In the genomic region with DNA sequence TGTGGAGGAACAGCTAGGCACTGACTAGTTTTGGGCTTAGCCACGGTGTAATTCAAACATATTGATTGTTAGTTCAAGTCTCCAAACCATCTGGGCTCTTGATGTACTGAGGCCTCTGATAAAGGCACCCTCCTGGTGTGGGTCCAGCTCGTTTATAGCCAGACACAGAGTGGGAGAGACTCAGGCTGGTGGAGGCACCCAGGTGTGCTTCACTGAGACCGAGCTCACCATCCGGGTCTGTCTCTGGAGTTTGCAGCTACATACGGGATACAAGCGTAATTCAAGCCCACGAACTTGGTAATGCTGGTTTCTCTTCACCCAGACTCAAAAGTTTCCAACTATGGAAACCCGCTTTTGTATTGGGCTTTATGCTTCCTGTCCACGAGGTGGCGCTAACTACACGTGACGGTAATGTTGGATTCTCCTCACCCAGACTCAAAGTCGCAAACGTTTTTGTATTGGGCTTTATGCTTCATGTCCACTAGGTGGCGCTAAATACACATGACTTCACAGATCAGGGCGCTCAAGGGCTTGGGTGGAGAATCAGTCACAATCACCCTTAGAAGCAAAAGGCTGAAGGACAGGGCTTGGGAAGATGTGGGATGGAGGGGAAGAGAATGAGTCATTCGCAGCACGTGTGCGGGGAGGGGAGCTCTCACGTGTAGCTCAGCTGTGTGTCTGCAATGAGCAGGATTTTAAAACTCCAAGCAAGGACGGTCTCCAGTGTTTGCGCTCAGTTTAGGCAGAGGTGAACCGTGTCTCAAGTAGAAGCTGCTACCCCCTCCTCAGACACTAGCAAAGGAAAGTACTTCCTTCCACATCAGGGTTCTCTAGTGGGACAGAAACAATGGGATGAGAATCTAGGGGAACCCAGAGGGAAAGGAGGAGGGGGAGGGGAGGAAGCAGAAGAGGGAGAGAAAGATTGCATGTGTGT, we compare ENCODE assay signal across 8 mouse cellular contexts. TPM values are rescaled to one million over a fixed set of nuclear protein-coding genes. Genes with fewer than 3 reads are reported as not detected.
DNase-seq lines count a peak whose midpoint lies in the region; ATAC-seq and TF ChIP-seq lines count a peak whose summit lies in the region.

No protein-coding gene starts in this region.

- no peaks in the 10 kb centered on the region for H3K9me3 ChIP-seq in heart, embryonic 11.5 days (replicated peaks; ENCODE audit: control insufficient read depth, low read length)
- H3K9me3 ChIP-seq in kidney, embryonic 15.5 days (replicated peaks), result no peaks in the 10 kb centered on the region
- H3K9me3 ChIP-seq in limb, embryonic 15.5 days, result no peaks in the 10 kb centered on the region
- H3K9me3 ChIP-seq in stomach, embryonic 14.5 days (ENCODE audit: control insufficient read depth, low read depth, low read length), result no peaks in the 10 kb centered on the region

- WGBS in heart, embryonic 11.5 days (ENCODE audit: insufficient replicate concordance), result 23% methylated on average over 23 of the region's 23 CpGs
- WGBS in kidney, embryonic 15.5 days, result 22% methylated on average over 23 of the region's 23 CpGs
- 18% methylated on average over 23 of the region's 23 CpGs for WGBS in limb, embryonic 15.5 days
- WGBS in stomach, embryonic 14.5 days, result 20% methylated on average over 23 of the region's 23 CpGs

- DNase-seq in brain, embryonic 14.5 days (ENCODE audit: low read depth), result peak; percentile 97

- no peak overlapping the region for H3K9ac ChIP-seq in heart, embryonic 11.5 days (ENCODE audit: low read depth, low read length)
- H3K9ac ChIP-seq in kidney, embryonic 15.5 days, result no peak overlapping the region
- H3K9ac ChIP-seq in limb, embryonic 15.5 days, result no peak overlapping the region
- no peak overlapping the region for H3K9ac ChIP-seq in stomach, embryonic 14.5 days (replicated peaks; ENCODE audit: low read depth, low read length)

- H3K36me3 ChIP-seq in C2C12 (ENCODE audit: control insufficient read depth, insufficient read depth), result no peaks in the 10 kb centered on the region
- H3K36me3 ChIP-seq in heart, embryonic 11.5 days (ENCODE audit: control insufficient read depth, insufficient read depth, low read length), result no peaks in the 10 kb centered on the region
- H3K36me3 ChIP-seq in kidney, embryonic 15.5 days, result peaks cover 4% of the 10 kb centered on the region; the same call in 1 of the 2 replicates
- no peaks in the 10 kb centered on the region for H3K36me3 ChIP-seq in limb, embryonic 15.5 days
- no peaks in the 10 kb centered on the region for H3K36me3 ChIP-seq in myocyte (ENCODE audit: control insufficient read depth, insufficient read depth)
- no peaks in the 10 kb centered on the region for H3K36me3 ChIP-seq in stomach, embryonic 14.5 days (ENCODE audit: control insufficient read depth, insufficient read depth, low read length)

- H3K27me3 ChIP-seq in C2C12 (ENCODE audit: control insufficient read depth, insufficient read depth, insufficient read length) (peaks cover 8% of the 10 kb centered on the region), myocyte (ENCODE audit: control insufficient read depth, insufficient read depth, insufficient read length) (peaks cover 6% of the 10 kb centered on the region)
- H3K27me3 ChIP-seq in heart, embryonic 11.5 days (ENCODE audit: control insufficient read depth, insufficient read depth, low read length), result no peaks in the 10 kb centered on the region
- H3K27me3 ChIP-seq in kidney, embryonic 15.5 days, result peaks cover 6% of the 10 kb centered on the region; the same call in 1 of the 2 replicates
- peaks cover 8% of the 10 kb centered on the region for H3K27me3 ChIP-seq in limb, embryonic 15.5 days
- no peaks in the 10 kb centered on the region for H3K27me3 ChIP-seq in stomach, embryonic 14.5 days (ENCODE audit: control insufficient read depth, insufficient read depth, low read length)

- peak; percentile 55 for ATAC-seq in erythroid progenitor cell, adult 5-6 weeks (replicated peaks; ENCODE audit: low FRiP score, poor library complexity, severe bottlenecking)
- ATAC-seq in heart, embryonic 11.5 days (replicated peaks; ENCODE audit: insufficient number of reproducible peaks, low FRiP score, low TSS enrichment), result 0 out of 2 replicates have a peak, but pooled peaks have one; percentile 22
- ATAC-seq in kidney, embryonic 15.5 days (replicated peaks; ENCODE audit: low FRiP score), result peak; percentile 74
- peak; percentile 45; the same call in 1 of the 2 replicates for ATAC-seq in limb, embryonic 15.5 days (ENCODE audit: insufficient number of reproducible peaks, low FRiP score, low TSS enrichment, low read depth)
- ATAC-seq in stomach, embryonic 14.5 days (ENCODE audit: insufficient number of reproducible peaks, insufficient read depth, low FRiP score, low read depth), result peak; percentile 78

- H3K79me3 ChIP-seq in C2C12 (ENCODE audit: low read depth), result no peaks in the 10 kb centered on the region

- H3K4me3 ChIP-seq in C2C12 (ENCODE audit: insufficient read depth, poor library complexity, severe bottlenecking) (no peak overlapping the region), myocyte (no peak overlapping the region)
- H3K4me3 ChIP-seq in heart, embryonic 11.5 days (ENCODE audit: low read depth, low read length), result no peak overlapping the region
- H3K4me3 ChIP-seq in kidney, embryonic 15.5 days (replicated peaks), result no peak overlapping the region
- no peak overlapping the region for H3K4me3 ChIP-seq in limb, embryonic 15.5 days
- no peak overlapping the region for H3K4me3 ChIP-seq in stomach, embryonic 14.5 days (ENCODE audit: low read depth, low read length)

- peak; percentile 43 for TF ChIP-seq CTCF in C2C12 (IDR thresholded peaks at IDR 0.05; ENCODE audit: control insufficient read depth, insufficient read depth, insufficient read length)
- peak; percentile 93; the same call in 1 of the 2 replicates for TF ChIP-seq CTCF in brain, embryonic 14.5 days (IDR thresholded peaks at IDR 0.05; ENCODE audit: borderline replicate concordance, extremely low read depth, insufficient read depth, insufficient read length)

- no peak overlapping the region for H3K27ac ChIP-seq in heart, embryonic 11.5 days (ENCODE audit: low read depth, low read length)
- no peak overlapping the region for H3K27ac ChIP-seq in kidney, embryonic 15.5 days
- H3K27ac ChIP-seq in limb, embryonic 15.5 days, result no peak overlapping the region
- no peak overlapping the region for H3K27ac ChIP-seq in stomach, embryonic 14.5 days (ENCODE audit: low read length)

- H3K4me1 ChIP-seq in heart, embryonic 11.5 days (ENCODE audit: control insufficient read depth, insufficient read depth, low read length), result no peaks in the 10 kb centered on the region
- no peaks in the 10 kb centered on the region for H3K4me1 ChIP-seq in kidney, embryonic 15.5 days
- peaks cover 2% of the 10 kb centered on the region; the same call in 1 of the 2 replicates for H3K4me1 ChIP-seq in limb, embryonic 15.5 days
- no peaks in the 10 kb centered on the region for H3K4me1 ChIP-seq in stomach, embryonic 14.5 days (ENCODE audit: control insufficient read depth, insufficient read depth, low read length)

- no peak overlapping the region for H3K4me2 ChIP-seq in heart, embryonic 11.5 days
- no peak overlapping the region for H3K4me2 ChIP-seq in kidney, embryonic 15.5 days
- no peak overlapping the region for H3K4me2 ChIP-seq in limb, embryonic 15.5 days
- no peak overlapping the region for H3K4me2 ChIP-seq in myocyte (ENCODE audit: low read depth)
- no peak overlapping the region for H3K4me2 ChIP-seq in stomach, embryonic 14.5 days (replicated peaks; ENCODE audit: low read depth, low read length)

- TF ChIP-seq POLR2A in brain, embryonic 14.5 days (IDR thresholded peaks at IDR 0.05; ENCODE audit: borderline replicate concordance, extremely low read depth, insufficient read depth, insufficient read length, poor library complexity, severe bottlenecking), result no peak
- TF ChIP-seq POLR2A in myocyte (IDR thresholded peaks at IDR 0.05; ENCODE audit: insufficient read length, low read depth), result no peak

- H3K79me2 ChIP-seq in C2C12 (ENCODE audit: control insufficient read depth, insufficient read depth) (no peaks in the 10 kb centered on the region), myocyte (ENCODE audit: control insufficient read depth, insufficient read depth) (no peaks in the 10 kb centered on the region)

- H3ac ChIP-seq in C2C12 (ENCODE audit: control insufficient read depth, insufficient read length, low read depth) (no peak overlapping the region), myocyte (ENCODE audit: control insufficient read depth, insufficient read length) (no peak overlapping the region)

RNA-seq across cellular contexts. Expression of gene Map3k21, which starts 40.0 kb away (rescaled TPM):
- not detected for polyA plus RNA-seq in C2C12 (2012; fragmentation: generic; extraction: Trizol)
- 0.49 and 0.82 TPM in 2 replicates for polyA plus RNA-seq in brain, embryonic 14.5 days (2012; rRNA removed)
- not detected in 2 replicates for total RNA-seq in erythroid progenitor cell, adult 5-6 weeks (2015; ENCODE audit: low replicate concordance)
- not detected in 2 replicates for total RNA-seq in erythroid progenitor cell, adult 5-6 weeks (2017; ENCODE audit: low replicate concordance)
- polyA plus RNA-seq in heart, embryonic 11.5 days (2014; fragmentation: Nextera tagmentation; extraction: Ambion mirVana), result 0.06 and 0.10 TPM in 2 replicates
- polyA plus RNA-seq in kidney, embryonic 15.5 days (2015; fragmentation: Nextera tagmentation; extraction: Ambion mirVana), result 4.2 and 4.6 TPM in 2 replicates
- polyA plus RNA-seq in limb, embryonic 15.5 days (2015; fragmentation: Nextera tagmentation; extraction: Ambion mirVana), result 0.26 and 0.27 TPM in 2 replicates
- not detected for polyA plus RNA-seq in myocyte (2012; fragmentation: generic; extraction: Trizol)
- 1.0 and 1.7 TPM in 2 replicates for polyA plus RNA-seq in stomach, embryonic 14.5 days (2014; fragmentation: Nextera tagmentation; extraction: Ambion mirVana)

RNA-seq across cellular contexts. Expression of gene Kcnk1, which starts 44.7 kb away (rescaled TPM):
- not detected for polyA plus RNA-seq in C2C12 (2012; fragmentation: generic; extraction: Trizol)
- 9.3 and 11.3 TPM in 2 replicates for polyA plus RNA-seq in brain, embryonic 14.5 days (2012; rRNA removed)
- not detected in 2 replicates for total RNA-seq in erythroid progenitor cell, adult 5-6 weeks (2015; ENCODE audit: low replicate concordance)
- total RNA-seq in erythroid progenitor cell, adult 5-6 weeks (2017; ENCODE audit: low replicate concordance), result not detected in 2 replicates
- polyA plus RNA-seq in heart, embryonic 11.5 days (2014; fragmentation: Nextera tagmentation; extraction: Ambion mirVana), result 2.3 and 4.0 TPM in 2 replicates
- 39.2 and 42.9 TPM in 2 replicates for polyA plus RNA-seq in kidney, embryonic 15.5 days (2015; fragmentation: Nextera tagmentation; extraction: Ambion mirVana)
- polyA plus RNA-seq in limb, embryonic 15.5 days (2015; fragmentation: Nextera tagmentation; extraction: Ambion mirVana), result 25.7 and 25.8 TPM in 2 replicates
- not detected for polyA plus RNA-seq in myocyte (2012; fragmentation: generic; extraction: Trizol)
- polyA plus RNA-seq in stomach, embryonic 14.5 days (2014; fragmentation: Nextera tagmentation; extraction: Ambion mirVana), result 56.5 and 62.2 TPM in 2 replicates

RNA-seq across cellular contexts. Expression of gene Pcnx2, which starts 52.2 kb away (rescaled TPM):
- polyA plus RNA-seq in C2C12 (2012; fragmentation: generic; extraction: Trizol) (not detected), myocyte (2012; fragmentation: generic; extraction: Trizol) (0.01 TPM)
- polyA plus RNA-seq in brain, embryonic 14.5 days (2012; rRNA removed), result 11.8 and 13.7 TPM in 2 replicates
- not detected in 2 replicates for total RNA-seq in erythroid progenitor cell, adult 5-6 weeks (2015; ENCODE audit: low replicate concordance)
- not detected in 2 replicates for total RNA-seq in erythroid progenitor cell, adult 5-6 weeks (2017; ENCODE audit: low replicate concordance)
- 0.06 and 0.27 TPM in 2 replicates for polyA plus RNA-seq in heart, embryonic 11.5 days (2014; fragmentation: Nextera tagmentation; extraction: Ambion mirVana)
- 0.24 and 0.48 TPM in 2 replicates for polyA plus RNA-seq in kidney, embryonic 15.5 days (2015; fragmentation: Nextera tagmentation; extraction: Ambion mirVana)
- 0.70 and 0.89 TPM in 2 replicates for polyA plus RNA-seq in limb, embryonic 15.5 days (2015; fragmentation: Nextera tagmentation; extraction: Ambion mirVana)
- polyA plus RNA-seq in stomach, embryonic 14.5 days (2014; fragmentation: Nextera tagmentation; extraction: Ambion mirVana), result 0.29 and 0.55 TPM in 2 replicates

Comparison
In these comparisons a context has a peak if more than half of its experiments do, and no peak if none do; other contexts are left out.
1. ATAC-seq: peak in every context shown above with its lines; median percentile 78 in stomach, embryonic 14.5 days; 74 in kidney, embryonic 15.5 days; 55 in erythroid progenitor cell, adult 5-6 weeks; 45 in limb, embryonic 15.5 days; 22 in heart, embryonic 11.5 days.